Comparison of ENCODE assay signal across 15 mouse cellular contexts in genomic region chr11:30292221-30293160, GRCm38 (mm10). TPM values are rescaled to one million over a fixed set of nuclear protein-coding genes. Genes with fewer than 3 reads are reported as not detected.
DNase-seq lines count a peak whose midpoint lies in the region; ATAC-seq and TF ChIP-seq lines count a peak whose summit lies in the region.
"Had no signal": no experiment of that assay in that cellular context is flagged by ENCODE, and none has a peak within 500 bp of the region (broad histone marks: within the 10 kb centered on the region; RNA-seq: fewer than 3 reads in every experiment).

No protein-coding gene starts in this region.

- no peak for DNase-seq in gastrocnemius, adult 2 months
- no peak for DNase-seq in gastrocnemius, adult 18-20 months (ENCODE audit: low spot score)
- peak; percentile 53 for DNase-seq in limb, embryonic 14.5 days (ENCODE audit: low spot score)
- DNase-seq in limb, embryonic 10.5 days (ENCODE audit: low spot score) = no peak
- DNase-seq in NIH3T3 (ENCODE audit: low read depth) (peak; percentile 78), liver (no peak)
- DNase-seq in right cerebral cortex, postnatal 36 days (ENCODE audit: low spot score in 2 of 2) = no peak
- DNase-seq: B cell, adult 2 months; cerebellum, adult 18-20 months; gastrocnemius, postnatal 14 days had no signal

- 86% methylated on average over 3 of the region's 3 CpGs for WGBS in limb, embryonic 14.5 days
- 85% methylated on average over 3 of the region's 3 CpGs for WGBS in limb, embryonic 10.5 days
- 75% methylated on average over 3 of the region's 3 CpGs for WGBS in heart, embryonic 16.5 days

- H3K9me3 ChIP-seq in limb, embryonic 14.5 days (ENCODE audit: control insufficient read depth, low read length) = no peaks in the 10 kb centered on the region
- no peaks in the 10 kb centered on the region for H3K9me3 ChIP-seq in limb, embryonic 10.5 days (replicated peaks)
- no peaks in the 10 kb centered on the region for H3K9me3 ChIP-seq in heart, embryonic 16.5 days (replicated peaks; ENCODE audit: control insufficient read depth, low read length)
- H3K9me3 ChIP-seq: forebrain, embryonic 15.5 days; intestine, embryonic 15.5 days; neural tube, embryonic 15.5 days had no signal

- H3K9ac ChIP-seq in limb, embryonic 14.5 days (ENCODE audit: low read depth, low read length, severe bottlenecking) = no peak overlapping the region
- no peak overlapping the region; the same call in 1 of the 2 replicates for H3K9ac ChIP-seq in heart, embryonic 16.5 days (ENCODE audit: low read length)
- H3K9ac ChIP-seq: forebrain, embryonic 15.5 days; intestine, embryonic 15.5 days; liver, embryonic 14.5 days; neural tube, embryonic 15.5 days had no signal

- no peak for TF ChIP-seq CTCF in gastrocnemius, adult 2 months (IDR thresholded peaks at IDR 0.05)

- TF ChIP-seq POLR2A in limb, embryonic 14.5 days (IDR thresholded peaks at IDR 0.05; ENCODE audit: borderline replicate concordance, extremely low read depth, insufficient read depth, insufficient read length) = no peak

- H3K4me3 ChIP-seq in gastrocnemius, adult 2 months = no peak overlapping the region
- H3K4me3 ChIP-seq in limb, embryonic 14.5 days (replicated peaks; ENCODE audit: low read length) = no peak overlapping the region
- no peak overlapping the region for H3K4me3 ChIP-seq in limb, embryonic 10.5 days
- H3K4me3 ChIP-seq in heart, embryonic 16.5 days (ENCODE audit: low read length) = no peak overlapping the region
- H3K4me3 ChIP-seq: forebrain, embryonic 15.5 days; intestine, embryonic 15.5 days; neural tube, embryonic 15.5 days had no signal

- H3K4me2 ChIP-seq in limb, embryonic 14.5 days (replicated peaks; ENCODE audit: low read depth, low read length, severe bottlenecking) = no peak overlapping the region
- H3K4me2 ChIP-seq in heart, embryonic 16.5 days (ENCODE audit: low read depth, low read length) = no peak overlapping the region
- H3K4me2 ChIP-seq: forebrain, embryonic 15.5 days; intestine, embryonic 15.5 days; neural tube, embryonic 15.5 days had no signal

- intact Hi-C loops in gastrocnemius, adult 2 months (cut with DNase I) = no loop called here

- no peaks in the 10 kb centered on the region for H3K4me1 ChIP-seq in limb, embryonic 14.5 days (ENCODE audit: control insufficient read depth, insufficient read depth, low read length)
- no peaks in the 10 kb centered on the region for H3K4me1 ChIP-seq in limb, embryonic 10.5 days
- H3K4me1 ChIP-seq in heart, embryonic 16.5 days (ENCODE audit: control insufficient read depth, insufficient read depth, low read length) = peaks cover 35% of the 10 kb centered on the region
- H3K4me1 ChIP-seq: forebrain, embryonic 15.5 days; neural tube, embryonic 15.5 days had no signal

- H3K36me3 ChIP-seq in limb, embryonic 14.5 days (ENCODE audit: control insufficient read depth, insufficient read depth, low read length) = no peaks in the 10 kb centered on the region
- no peaks in the 10 kb centered on the region for H3K36me3 ChIP-seq in limb, embryonic 10.5 days
- no peaks in the 10 kb centered on the region for H3K36me3 ChIP-seq in heart, embryonic 16.5 days (ENCODE audit: control insufficient read depth, insufficient read depth)
- H3K36me3 ChIP-seq: forebrain, embryonic 15.5 days; intestine, embryonic 15.5 days; neural tube, embryonic 15.5 days had no signal

- no peaks in the 10 kb centered on the region for H3K27me3 ChIP-seq in limb, embryonic 14.5 days (ENCODE audit: control insufficient read depth, insufficient read depth, low read length)
- no peaks in the 10 kb centered on the region for H3K27me3 ChIP-seq in limb, embryonic 10.5 days (ENCODE audit: low read depth, poor library complexity, severe bottlenecking)
- H3K27me3 ChIP-seq in heart, embryonic 16.5 days (ENCODE audit: control insufficient read depth, insufficient read depth, low read length) = no peaks in the 10 kb centered on the region
- H3K27me3 ChIP-seq: forebrain, embryonic 15.5 days; intestine, embryonic 15.5 days; neural tube, embryonic 15.5 days had no signal

- H3K27ac ChIP-seq in gastrocnemius, adult 2 months = peak overlapping the region; percentile 91
- H3K27ac ChIP-seq in limb, embryonic 14.5 days (replicated peaks; ENCODE audit: low read depth, low read length) = no peak overlapping the region
- H3K27ac ChIP-seq in limb, embryonic 10.5 days = no peak overlapping the region
- peak overlapping the region; percentile 87 for H3K27ac ChIP-seq in heart, embryonic 16.5 days (ENCODE audit: low read length)
- H3K27ac ChIP-seq: forebrain, embryonic 15.5 days; intestine, embryonic 15.5 days; liver, embryonic 14.5 days; neural tube, embryonic 15.5 days had no signal

- ATAC-seq in limb, embryonic 14.5 days (ENCODE audit: low FRiP score, low read depth) = no peak
- ATAC-seq in heart, embryonic 16.5 days (replicated peaks; ENCODE audit: extremely low read depth, insufficient read depth, low FRiP score) = 0 out of 2 replicates have a peak, but pooled peaks have one; percentile 28
- ATAC-seq: forebrain, embryonic 15.5 days; intestine, embryonic 15.5 days had no signal

RNA-seq across cellular contexts. Expression of gene Sptbn1, which starts 24.5 kb away (rescaled TPM):
- total RNA-seq in gastrocnemius, adult 2 months (2021) = 100 to 1,000 TPM; 112 to 141 TPM
- 100 to 1,000 TPM in 1 of 2 experiments, 10 to 100 TPM in 1; 78.4 to 118 TPM for total RNA-seq in gastrocnemius, adult 18-20 months (2021)
- 92.0 and 101 TPM in 2 replicates for polyA plus RNA-seq in limb, embryonic 14.5 days (2012; rRNA removed)
- polyA plus RNA-seq in limb, embryonic 14.5 days (2014; fragmentation: Nextera tagmentation; extraction: Ambion mirVana) = 117 and 120 TPM in 2 replicates
- polyA plus RNA-seq in limb, embryonic 10.5 days (2016; fragmentation: Nextera tagmentation; extraction: Ambion mirVana) = 55.9 and 64.1 TPM in 2 replicates
- polyA plus RNA-seq in heart, embryonic 16.5 days (2015; fragmentation: Nextera tagmentation; extraction: Ambion mirVana) = 164 and 178 TPM in 2 replicates

Comparison
In these comparisons a context has a peak if more than half of its experiments do, and no peak if none do; other contexts are left out.
1. DNase-seq: peak in limb, embryonic 14.5 days (single experiment) and NIH3T3 (single experiment); none in gastrocnemius, adult 2 months (single experiment), gastrocnemius, adult 18-20 months (single experiment), limb, embryonic 10.5 days (single experiment), liver (single experiment) and right cerebral cortex, postnatal 36 days (0 of 2).
2. H3K27ac ChIP-seq: peak in gastrocnemius, adult 2 months (single experiment) and heart, embryonic 16.5 days (single experiment); none in limb, embryonic 14.5 days (single experiment) and limb, embryonic 10.5 days (single experiment).